Mouse (Mus musculus) embryonic facial prominence, embryonic 15.5 days (tissue): ENCODE data around the gene Panx1. TPM values are rescaled to one million over a fixed set of nuclear protein-coding genes. Genes with fewer than 3 reads are reported as not detected.
A peak's percentile ranks its signal among the peaks of the same experiment; 100 is the strongest.

Experiments
- ATAC-seq: fragments of 200-750 bp; cut with Nextera tagmentation; 2 replicates; pipeline ENCODE4 v1.8.0; 2017; ENCODE audit warnings: low read depth, moderate TSS enrichment; ENCODE audit not compliant: insufficient number of reproducible peaks, low FRiP score, low TSS enrichment
- H3K27ac ChIP-seq: fragments of 300-500 bp; sonication (generic); replicated peaks from 2 replicates; pipeline ENCODE4 v1.5.1; 2015; ENCODE audit warnings: mild to moderate bottlenecking, inconsistent platforms
- H3K27me3 ChIP-seq: fragments of 300-500 bp; sonication (generic); 2 replicates; pipeline ENCODE4 v1.6.1; 2015; ENCODE audit warnings: inconsistent platforms
- H3K36me3 ChIP-seq: fragments of 300-500 bp; sonication (generic); 2 replicates; pipeline ENCODE4 v1.6.1; 2015; ENCODE audit warnings: mild to moderate bottlenecking, inconsistent platforms
- H3K4me1 ChIP-seq: fragments of 300-500 bp; sonication (generic); 2 replicates; pipeline ENCODE4 v1.6.1; 2015; ENCODE audit warnings: inconsistent platforms
- H3K4me2 ChIP-seq: fragments of 300-500 bp; sonication (generic); replicated peaks from 2 replicates; pipeline ENCODE4 v1.6.1; 2015; ENCODE audit warnings: mild to moderate bottlenecking, inconsistent platforms
- H3K4me3 ChIP-seq: fragments of 300-500 bp; sonication (generic); replicated peaks from 2 replicates; pipeline ENCODE4 v1.5.1; 2015; ENCODE audit warnings: mild to moderate bottlenecking, inconsistent platforms
- H3K9ac ChIP-seq: fragments of 300-500 bp; sonication (generic); 2 replicates; pipeline ENCODE4 v1.6.1; 2015; ENCODE audit warnings: inconsistent platforms
- H3K9me3 ChIP-seq: fragments of 300-500 bp; sonication (generic); replicated peaks from 2 replicates; pipeline ENCODE4 v1.6.1; 2016; ENCODE audit warnings: inconsistent platforms
- WGBS: fragments of 180-500 bp; shearing (Covaris S2); methylation state at CpG from one replicate; pipeline ENCODE4 v1.1.7; 2015; 5-methylcytosine and 5-hydroxymethylcytosine counted together
- polyA plus RNA-seq: library from polyadenylated mRNA; unstranded; fragments of >200 nt; fragmentation: Nextera tagmentation; extraction: Ambion mirVana; gene quantifications from 2 replicates; pipeline ENCODE4 v1.2.1, GENCODE M21; 2015

The Panx1 gene
- polyA plus RNA-seq, 1 experiment from 2014 or later = 43.4 TPM

DNA sequence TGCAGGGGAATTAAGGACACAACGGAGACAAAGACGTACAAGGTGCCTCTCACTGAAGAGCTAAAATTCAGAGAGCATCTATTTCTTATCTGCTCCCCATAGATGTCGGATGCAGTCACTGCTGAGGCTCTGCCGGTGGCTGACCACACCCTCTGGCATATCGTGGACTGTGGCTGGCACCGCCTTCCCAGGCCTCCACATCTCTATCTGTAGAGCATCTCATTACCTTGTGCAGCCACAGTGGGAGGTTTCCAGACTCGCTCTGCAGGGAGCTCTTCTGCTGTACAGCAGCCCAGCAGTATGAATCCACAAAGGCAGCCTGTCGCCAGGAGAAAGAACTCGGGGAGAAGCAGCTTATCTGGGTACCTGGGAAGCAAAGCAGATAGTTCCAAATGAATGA, 24.1 kb downstream of the Panx1 start:
- no peaks in the 10 kb centered on the region for H3K27me3 ChIP-seq
- H3K9me3 ChIP-seq = 0 out of 2 replicates have a peak, but pooled peaks cover 2% of the 10 kb centered on the region
- no peak for ATAC-seq
- H3K27ac ChIP-seq = no peak overlapping the region
- WGBS = 85% methylated on average over 9 of the region's 9 CpGs
- H3K9ac ChIP-seq = no peak overlapping the region
- no peak overlapping the region for H3K4me3 ChIP-seq
- no peak overlapping the region for H3K4me2 ChIP-seq
- H3K36me3 ChIP-seq = peaks cover 7% of the 10 kb centered on the region; the same call in 1 of the 2 replicates
- no peaks in the 10 kb centered on the region for H3K4me1 ChIP-seq

DNA sequence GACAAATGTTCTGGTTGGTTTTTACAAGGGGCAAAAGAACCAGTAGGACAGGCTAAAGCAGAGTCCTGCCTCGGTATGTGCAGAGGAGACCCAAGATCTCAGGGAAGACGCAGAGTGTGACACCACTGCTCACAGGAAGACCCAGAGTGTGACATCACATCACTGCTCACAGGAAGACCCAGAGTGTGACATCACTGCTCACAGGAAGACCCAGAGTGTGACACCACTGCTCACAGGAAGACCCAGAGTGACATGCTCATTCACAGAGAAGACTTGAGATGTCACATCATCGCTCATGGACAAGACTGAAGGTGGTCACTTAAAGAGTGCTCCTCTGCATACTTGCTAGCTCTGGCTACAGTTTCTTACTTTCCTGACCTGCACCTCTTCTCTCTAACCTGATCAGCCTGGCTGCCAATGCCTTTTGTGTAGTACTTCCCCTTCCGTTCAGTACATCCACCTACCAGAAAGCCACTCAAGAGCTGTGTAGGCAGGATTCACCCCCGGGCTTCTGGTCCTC, 24.7 kb downstream of the Panx1 start:
- WGBS = 91% methylated on average over 5 of the region's 5 CpGs
- H3K36me3 ChIP-seq = peaks cover 6% of the 10 kb centered on the region; the same call in 1 of the 2 replicates
- no peak overlapping the region for H3K4me3 ChIP-seq
- H3K27me3 ChIP-seq = no peaks in the 10 kb centered on the region
- no peak for ATAC-seq
- no peaks in the 10 kb centered on the region for H3K4me1 ChIP-seq
- no peaks in the 10 kb centered on the region for H3K9me3 ChIP-seq
- H3K4me2 ChIP-seq = no peak overlapping the region
- no peak overlapping the region for H3K9ac ChIP-seq
- no peak overlapping the region for H3K27ac ChIP-seq

DNA sequence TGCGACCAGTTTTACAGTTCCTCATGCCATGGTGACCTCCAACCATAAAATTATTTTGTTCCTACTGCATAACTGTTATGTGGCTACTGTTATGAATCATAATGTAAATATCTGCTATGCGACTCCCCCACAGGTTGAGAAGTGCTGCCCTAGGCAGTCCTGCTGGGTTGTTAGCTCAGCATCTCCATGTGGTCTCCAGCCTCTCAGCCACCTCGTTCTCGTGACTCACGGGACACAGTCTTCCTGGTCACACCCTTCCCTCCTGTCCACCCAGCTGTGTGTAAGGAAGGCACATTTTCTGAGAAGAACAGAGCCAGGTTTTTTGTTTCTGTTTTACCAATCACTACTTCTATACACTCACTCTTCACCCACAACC, 26.5 kb downstream of the Panx1 start:
- H3K9me3 ChIP-seq = no peaks in the 10 kb centered on the region
- peaks cover 6% of the 10 kb centered on the region; the same call in 1 of the 2 replicates for H3K36me3 ChIP-seq
- no peak overlapping the region for H3K9ac ChIP-seq
- no peaks in the 10 kb centered on the region for H3K4me1 ChIP-seq
- H3K27me3 ChIP-seq = no peaks in the 10 kb centered on the region
- no peak overlapping the region for H3K4me2 ChIP-seq
- 75% methylated on average over 5 of the region's 5 CpGs for WGBS
- no peak for ATAC-seq
- no peak overlapping the region for H3K27ac ChIP-seq
- H3K4me3 ChIP-seq = no peak overlapping the region

DNA sequence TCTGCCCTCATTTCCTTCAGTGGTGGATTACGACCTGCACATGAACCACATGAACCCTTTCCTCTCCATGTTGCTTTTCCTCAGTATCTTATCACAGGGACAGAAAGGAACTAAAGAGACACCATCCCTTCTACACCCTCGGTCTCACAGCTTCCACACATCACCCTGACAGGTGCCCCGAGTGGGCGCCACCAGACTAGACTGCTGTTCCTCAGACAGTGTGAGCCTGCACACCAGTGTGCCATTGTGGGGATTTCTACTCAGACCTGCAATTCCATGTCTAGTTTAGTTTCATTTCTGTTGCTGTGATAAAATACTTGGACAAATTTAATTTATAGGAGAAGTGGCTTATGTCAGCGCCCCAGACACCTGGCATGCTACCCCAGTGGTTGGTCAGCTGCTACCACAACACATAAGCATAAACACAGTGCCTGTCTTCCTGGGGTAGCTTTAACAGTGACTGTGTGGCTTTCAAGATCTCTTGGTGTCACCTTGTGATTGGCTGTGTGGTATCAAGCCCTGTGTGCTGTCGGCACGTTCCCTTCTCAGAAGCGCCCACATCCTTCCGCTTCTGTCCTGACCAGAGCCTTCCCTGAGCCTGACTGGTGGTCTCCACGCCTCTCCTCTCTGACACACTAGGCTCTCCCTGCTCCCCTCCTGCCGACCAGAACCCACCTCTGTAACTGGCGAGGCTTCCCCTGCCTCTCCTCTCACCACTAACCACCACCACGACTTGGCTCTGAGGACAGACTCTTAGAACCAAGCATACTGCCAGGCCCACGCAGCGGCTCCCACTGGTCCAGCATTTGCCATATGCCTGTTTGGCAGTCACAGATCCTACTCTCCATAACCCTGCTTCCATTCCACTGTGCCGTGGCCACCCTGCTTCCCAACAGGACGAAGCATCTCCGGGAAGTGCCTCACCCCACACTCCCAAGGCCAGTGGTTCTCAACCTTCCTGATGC, 27.2 kb downstream of the Panx1 start:
- peaks cover 6% of the 10 kb centered on the region; the same call in 1 of the 2 replicates for H3K36me3 ChIP-seq
- H3K4me2 ChIP-seq = no peak overlapping the region
- H3K4me3 ChIP-seq = no peak overlapping the region
- no peaks in the 10 kb centered on the region for H3K27me3 ChIP-seq
- H3K9me3 ChIP-seq = no peaks in the 10 kb centered on the region
- no peak for ATAC-seq
- H3K9ac ChIP-seq = no peak overlapping the region
- WGBS = 80% methylated on average over 18 of the region's 18 CpGs
- H3K27ac ChIP-seq = no peak overlapping the region
- H3K4me1 ChIP-seq = no peaks in the 10 kb centered on the region

DNA sequence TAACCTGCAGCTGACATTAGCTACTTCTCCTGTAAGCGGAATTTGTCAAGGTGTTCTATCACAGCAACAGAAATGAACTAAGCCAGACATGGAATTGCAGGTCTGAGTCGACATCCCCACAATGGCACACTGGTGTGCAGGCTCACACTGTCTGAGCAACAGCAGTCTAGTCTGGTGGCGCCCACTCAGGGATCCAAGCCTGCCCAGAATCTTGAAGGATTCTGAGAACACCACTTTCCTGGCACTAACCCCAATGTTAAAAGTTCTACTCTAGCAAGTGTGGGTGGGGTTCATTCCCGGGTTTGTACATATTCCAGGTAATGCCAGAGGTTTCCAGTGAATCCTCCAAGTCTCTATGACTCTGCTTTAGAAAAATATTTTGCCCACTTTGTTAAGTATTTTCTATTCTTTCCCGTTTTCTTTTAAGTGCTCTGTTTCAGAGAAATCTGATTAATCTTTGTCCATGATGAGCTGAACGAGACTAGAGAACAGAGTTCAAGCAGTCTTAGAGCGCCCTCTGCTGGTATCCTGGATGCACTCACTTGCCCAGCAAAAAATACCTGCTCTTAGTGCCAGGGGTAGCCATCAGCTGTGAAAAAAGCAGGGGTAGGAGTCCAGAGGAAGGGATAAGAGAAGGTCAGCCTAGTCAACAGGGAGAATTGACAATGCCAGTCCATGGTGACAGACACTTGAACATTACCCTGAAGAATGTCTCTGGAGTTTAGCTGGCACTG, 29.9 kb downstream of the Panx1 start:
- no peak for ATAC-seq
- H3K9ac ChIP-seq = no peak overlapping the region
- no peak overlapping the region for H3K27ac ChIP-seq
- H3K4me1 ChIP-seq = no peaks in the 10 kb centered on the region
- no peaks in the 10 kb centered on the region for H3K27me3 ChIP-seq
- no peak overlapping the region for H3K4me2 ChIP-seq
- WGBS = 52% methylated on average over 7 of the region's 7 CpGs
- no peaks in the 10 kb centered on the region for H3K36me3 ChIP-seq
- no peaks in the 10 kb centered on the region for H3K9me3 ChIP-seq
- H3K4me3 ChIP-seq = no peak overlapping the region

DNA sequence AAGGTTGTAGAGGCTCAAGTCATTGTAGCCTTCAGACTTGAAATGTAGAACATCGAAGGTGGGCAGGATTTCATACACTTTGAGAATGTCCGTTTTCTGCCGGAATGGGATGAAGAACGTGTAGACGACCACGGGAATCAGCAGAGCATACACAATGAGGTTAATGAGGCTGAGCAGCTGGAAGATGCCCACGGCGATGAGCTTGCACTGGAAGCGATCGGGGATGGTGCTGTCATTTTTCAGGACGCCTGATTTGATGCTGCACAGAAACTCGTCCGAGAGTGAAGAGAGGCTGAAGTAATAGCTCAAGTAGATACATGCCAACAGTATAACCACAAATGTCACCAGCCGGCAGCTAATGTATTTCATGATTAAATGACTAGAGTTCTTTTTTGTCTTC, 37.7 kb downstream of the Panx1 start:
- no peak overlapping the region for H3K9ac ChIP-seq
- no peak overlapping the region for H3K4me2 ChIP-seq
- WGBS = 85% methylated on average over 14 of the region's 14 CpGs
- H3K9me3 ChIP-seq = no peaks in the 10 kb centered on the region
- peaks cover 25% of the 10 kb centered on the region; the same call in 1 of the 2 replicates for H3K36me3 ChIP-seq
- no peak overlapping the region for H3K27ac ChIP-seq
- no peaks in the 10 kb centered on the region for H3K27me3 ChIP-seq
- H3K4me3 ChIP-seq = no peak overlapping the region
- 0 out of 2 replicates have a peak, but pooled peaks cover 11% of the 10 kb centered on the region for H3K4me1 ChIP-seq
- ATAC-seq = no peak

DNA sequence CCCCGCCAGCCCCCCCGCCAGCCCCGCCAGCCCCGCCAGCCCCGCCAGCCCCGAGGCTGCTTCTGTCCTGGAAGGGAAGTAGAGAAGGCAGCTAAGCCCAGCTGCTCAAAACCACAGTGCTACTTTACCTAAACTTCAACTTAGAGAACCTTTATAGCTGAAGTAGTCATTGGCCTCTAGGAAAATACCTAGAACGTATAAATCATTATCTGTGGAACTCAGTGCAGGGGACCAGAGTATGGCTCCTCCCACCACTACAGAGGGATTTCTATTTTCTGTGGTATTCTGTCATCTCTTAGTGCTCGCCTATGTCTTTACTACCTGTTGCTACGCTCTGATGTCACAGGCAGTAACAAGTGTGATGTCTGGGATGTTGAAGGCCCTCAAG, 41.0 kb downstream of the Panx1 start:
- no peak for ATAC-seq
- peaks cover 25% of the 10 kb centered on the region; the same call in 1 of the 2 replicates for H3K36me3 ChIP-seq
- peak overlapping the region; percentile 52; the same call in 1 of the 2 replicates for H3K27ac ChIP-seq
- no peaks in the 10 kb centered on the region for H3K27me3 ChIP-seq
- H3K4me3 ChIP-seq = peak overlapping the region; percentile 3; the same call in 1 of the 2 replicates
- H3K4me2 ChIP-seq = peak overlapping the region; percentile 32; the same call in 1 of the 2 replicates
- no peaks in the 10 kb centered on the region for H3K9me3 ChIP-seq
- WGBS = 45% methylated on average over 9 of the region's 9 CpGs
- H3K9ac ChIP-seq = no peak overlapping the region
- 0 out of 2 replicates have a peak, but pooled peaks cover 11% of the 10 kb centered on the region for H3K4me1 ChIP-seq

DNA sequence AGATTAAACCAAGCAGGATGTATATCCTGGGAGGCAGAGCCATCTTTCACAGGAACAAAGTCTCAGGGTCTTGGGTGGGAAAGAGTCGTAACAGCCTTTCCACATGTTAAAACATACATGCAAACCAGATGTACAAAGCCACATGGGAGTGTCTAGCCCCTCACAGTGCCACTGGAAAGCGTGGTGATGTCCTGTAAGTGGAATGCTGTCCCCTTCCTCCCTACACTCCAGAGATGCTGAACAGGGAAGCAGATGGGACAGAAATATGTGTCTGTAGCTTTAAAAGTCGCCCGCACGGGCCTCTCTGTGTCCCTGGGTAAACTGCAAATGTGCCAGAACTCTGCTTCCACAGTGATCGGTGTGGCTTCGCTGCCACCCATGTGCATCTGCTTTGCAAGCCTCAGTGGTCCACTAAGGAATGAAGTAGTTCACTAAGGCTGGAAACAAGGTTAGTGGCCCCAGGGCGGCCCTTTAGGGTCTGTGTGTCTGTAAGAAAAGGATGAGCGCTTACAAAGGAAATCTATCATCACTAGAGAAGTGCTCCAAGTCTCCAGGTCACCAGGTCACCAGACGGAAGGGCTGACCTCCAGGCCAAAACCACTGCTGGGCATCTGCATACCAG, 41.5 kb downstream of the Panx1 start:
- Histone ChIP-seq H3K9me3 (no peaks in the 10 kb centered on the region), H3K27ac (peak overlapping the region; percentile 52), H3K9ac (no peak overlapping the region), H3K4me1 (0 out of 2 replicates have a peak, but pooled peaks cover 11% of the 10 kb centered on the region), H3K36me3 (peaks cover 22% of the 10 kb centered on the region; the same call in 1 of the 2 replicates), H3K4me2 (peak overlapping the region; percentile 32; the same call in 1 of the 2 replicates), H3K27me3 (no peaks in the 10 kb centered on the region), H3K4me3 (peak overlapping the region; percentile 3; the same call in 1 of the 2 replicates)
- peak; percentile 44; the same call in 1 of the 2 replicates for ATAC-seq
- 30% methylated on average over 10 of the region's 10 CpGs for WGBS

DNA sequence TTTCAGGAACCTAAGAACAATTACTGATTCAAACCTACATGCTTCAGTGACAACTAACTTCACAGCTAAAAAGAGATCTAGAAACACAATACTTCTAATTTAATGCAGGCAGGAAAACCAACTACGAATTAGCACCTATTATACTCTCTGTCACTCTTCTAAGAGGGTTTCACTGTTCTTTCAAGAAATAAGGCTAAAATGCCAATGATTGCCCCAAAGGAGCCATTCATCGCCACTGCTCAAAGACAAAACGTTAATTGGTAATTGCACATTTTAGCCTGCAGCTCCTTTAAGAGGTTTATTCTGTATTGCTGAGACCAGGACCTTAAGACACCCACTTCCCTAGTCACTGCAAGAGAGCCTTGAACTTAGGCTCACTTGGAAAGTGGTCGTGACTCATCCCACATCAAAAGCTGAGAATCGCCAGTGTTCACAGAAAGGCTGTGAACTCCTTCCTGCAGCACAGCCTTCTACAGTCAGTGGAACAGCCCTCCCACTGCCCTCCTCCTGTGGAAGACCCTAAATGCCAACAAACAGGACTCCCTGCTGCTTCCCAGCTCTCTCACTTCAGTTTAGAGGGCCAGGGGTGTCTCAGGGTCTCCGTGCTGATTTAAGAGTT, 42.2 kb downstream of the Panx1 start:
- H3K9me3 ChIP-seq = no peaks in the 10 kb centered on the region
- 0 out of 2 replicates have a peak overlapping the region, but pooled peaks have one; percentile 52 for H3K27ac ChIP-seq
- no peak overlapping the region for H3K4me2 ChIP-seq
- no peaks in the 10 kb centered on the region for H3K27me3 ChIP-seq
- H3K4me1 ChIP-seq = 0 out of 2 replicates have a peak, but pooled peaks cover 11% of the 10 kb centered on the region
- WGBS = 33% methylated on average over 6 of the region's 6 CpGs
- H3K9ac ChIP-seq = no peak overlapping the region
- ATAC-seq = no peak
- peaks cover 19% of the 10 kb centered on the region; the same call in 1 of the 2 replicates for H3K36me3 ChIP-seq
- no peak overlapping the region for H3K4me3 ChIP-seq

DNA sequence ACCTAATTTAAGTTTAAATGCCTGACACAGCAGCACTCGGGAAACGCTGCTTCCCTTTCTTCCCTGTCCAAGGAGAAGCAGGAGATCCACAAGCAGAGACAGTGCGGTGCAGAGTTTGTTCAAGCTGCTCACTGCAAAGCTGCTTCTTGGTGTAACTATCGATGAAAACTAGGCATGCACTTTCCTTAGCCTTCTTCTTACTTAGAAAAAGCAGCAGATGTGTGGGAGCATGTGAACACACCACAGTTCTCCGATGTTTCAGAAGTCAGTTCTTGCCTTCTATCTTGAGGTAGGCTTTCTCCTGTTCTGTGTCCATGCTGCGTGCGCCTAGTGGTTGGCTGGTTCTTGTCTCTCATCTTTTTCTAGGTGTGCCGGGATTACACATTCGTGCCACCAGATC, 46.5 kb downstream of the Panx1 start:
- ATAC-seq = no peak
- Histone ChIP-seq H3K4me2 (no peak overlapping the region), H3K9me3 (no peaks in the 10 kb centered on the region), H3K36me3 (no peaks in the 10 kb centered on the region), H3K27me3 (no peaks in the 10 kb centered on the region), H3K4me1 (0 out of 2 replicates have a peak, but pooled peaks cover 7% of the 10 kb centered on the region), H3K27ac (no peak overlapping the region), H3K4me3 (no peak overlapping the region), H3K9ac (no peak overlapping the region)
- WGBS = 85% methylated on average over 9 of the region's 9 CpGs
